ENCODE assay signal across 15 mouse cellular contexts in genomic region chr8:84825636-84826035, GRCm38 (mm10). TPM values are rescaled to one million over a fixed set of nuclear protein-coding genes. Genes with fewer than 3 reads are reported as not detected.
DNase-seq lines count a peak whose midpoint lies in the region; ATAC-seq and TF ChIP-seq lines count a peak whose summit lies in the region.
"Had no signal": no experiment of that assay in that cellular context is flagged by ENCODE, and none has a peak within 500 bp of the region (broad histone marks: within the 10 kb centered on the region; RNA-seq: fewer than 3 reads in every experiment).

No protein-coding gene starts in this region.

- no peak overlapping the region for H3K27ac ChIP-seq in liver, postnatal 0 days (ENCODE audit: low read depth)
- H3K27ac ChIP-seq in forebrain, embryonic 15.5 days (replicated peaks) = no peak overlapping the region
- H3K27ac ChIP-seq: heart, embryonic 13.5 days; hindbrain, embryonic 12.5 days had no signal

- no peaks in the 10 kb centered on the region for H3K9me3 ChIP-seq in liver, postnatal 0 days (ENCODE audit: low read length)
- H3K9me3 ChIP-seq in megakaryocyte, embryonic 14.5 days = no peaks in the 10 kb centered on the region
- H3K9me3 ChIP-seq in forebrain, embryonic 15.5 days = no peaks in the 10 kb centered on the region
- H3K9me3 ChIP-seq: heart, embryonic 13.5 days; hindbrain, embryonic 12.5 days had no signal

- H3K36me3 ChIP-seq in liver, postnatal 0 days (replicated peaks; ENCODE audit: insufficient read depth, low read length) = no peaks in the 10 kb centered on the region
- peaks cover 3% of the 10 kb centered on the region for H3K36me3 ChIP-seq in megakaryocyte, embryonic 14.5 days (replicated peaks; ENCODE audit: low read length)
- no peaks in the 10 kb centered on the region for H3K36me3 ChIP-seq in forebrain, embryonic 15.5 days
- H3K36me3 ChIP-seq: heart, embryonic 13.5 days; hindbrain, embryonic 12.5 days had no signal

- no peak overlapping the region for H3K4me3 ChIP-seq in liver, postnatal 0 days (ENCODE audit: low read depth, low read length)
- peak overlapping the region; percentile 59 for H3K4me3 ChIP-seq in megakaryocyte, embryonic 14.5 days (replicated peaks)
- no peak overlapping the region for H3K4me3 ChIP-seq in forebrain, embryonic 15.5 days
- H3K4me3 ChIP-seq: heart, embryonic 13.5 days; hindbrain, embryonic 12.5 days had no signal

- H3K4me2 ChIP-seq in liver, postnatal 0 days (ENCODE audit: low read depth, low read length) = no peak overlapping the region
- no peak overlapping the region for H3K4me2 ChIP-seq in forebrain, embryonic 15.5 days (replicated peaks)
- H3K4me2 ChIP-seq: heart, embryonic 13.5 days; hindbrain, embryonic 12.5 days had no signal

- no peaks in the 10 kb centered on the region for H3K27me3 ChIP-seq in liver, postnatal 0 days (ENCODE audit: insufficient read depth, low read length)
- H3K27me3 ChIP-seq in megakaryocyte, embryonic 14.5 days (replicated peaks) = peaks cover 9% of the 10 kb centered on the region
- no peaks in the 10 kb centered on the region for H3K27me3 ChIP-seq in forebrain, embryonic 15.5 days
- H3K27me3 ChIP-seq: heart, embryonic 13.5 days had no signal

- peak; percentile 60 for DNase-seq in liver
- DNase-seq in liver, postnatal 0 days = no peak
- peak; percentile 63 for DNase-seq in thymus, postnatal 14 days
- DNase-seq in adrenal gland, postnatal 25 days = no peak
- no peak for DNase-seq in kidney, adult 18-20 months
- DNase-seq: cerebellum, postnatal 25 days; forebrain, postnatal 0 days; gastrocnemius, postnatal 36 days; kidney, adult 8-10 months had no signal

- TF ChIP-seq EP300 in liver, postnatal 0 days (IDR thresholded peaks at IDR 0.05; ENCODE audit: low read depth) = no peak

- H3K9ac ChIP-seq in liver, postnatal 0 days (replicated peaks) = no peak overlapping the region
- H3K9ac ChIP-seq in forebrain, embryonic 15.5 days (replicated peaks) = no peak overlapping the region
- H3K9ac ChIP-seq: forebrain, postnatal 0 days; heart, embryonic 13.5 days; hindbrain, embryonic 12.5 days had no signal

- WGBS in liver, postnatal 0 days (ENCODE audit: insufficient replicate concordance) = 24% methylated on average over 4 of the region's 4 CpGs
- 78% methylated on average over 4 of the region's 4 CpGs for WGBS in forebrain, embryonic 15.5 days

- no peak for ATAC-seq in liver, postnatal 0 days
- peak; percentile 65 for ATAC-seq in common myeloid progenitor, adult 5-6 weeks (replicated peaks; ENCODE audit: low read depth, poor library complexity, severe bottlenecking)
- no peak for ATAC-seq in forebrain, embryonic 15.5 days (replicated peaks)
- ATAC-seq: forebrain, postnatal 0 days; lung, postnatal 0 days had no signal

- H3K4me1 ChIP-seq in liver, postnatal 0 days (ENCODE audit: insufficient read depth) = peaks cover 5% of the 10 kb centered on the region; the same call in 1 of the 2 replicates
- H3K4me1 ChIP-seq in megakaryocyte, embryonic 14.5 days = peaks cover 37% of the 10 kb centered on the region
- H3K4me1 ChIP-seq in forebrain, embryonic 15.5 days = peaks cover 8% of the 10 kb centered on the region

- no peak for TF ChIP-seq CTCF in liver, postnatal 0 days (IDR thresholded peaks at IDR 0.05; ENCODE audit: low read depth)

RNA-seq across cellular contexts. Expression of gene Dand5, which starts 3.0 kb away (rescaled TPM):
- 2.4 and 2.5 TPM in 2 replicates for polyA plus RNA-seq in liver, postnatal 0 days (2015; fragmentation: Nextera tagmentation; extraction: Ambion mirVana)
- 2.8 and 4.1 TPM in 2 replicates for total RNA-seq in common myeloid progenitor, adult 5-6 weeks (2017)
- polyA plus RNA-seq in megakaryocyte, embryonic 14.5 days (2012; ENCODE audit: insufficient read depth, low replicate concordance) = 3.1 TPM in 1 of 2 replicates, not detected in the other
- 8.1 and 8.9 TPM in 2 replicates for polyA plus RNA-seq in forebrain, embryonic 15.5 days (2015; fragmentation: Nextera tagmentation; extraction: Ambion mirVana)
- total RNA-seq in adrenal gland, postnatal 25 days (2021) = 11.2 and 11.6 TPM in 2 replicates

RNA-seq across cellular contexts. Expression of gene Gadd45gip1, which starts 5.7 kb away (rescaled TPM):
- polyA plus RNA-seq in liver, postnatal 0 days (2015; fragmentation: Nextera tagmentation; extraction: Ambion mirVana) = 31.9 and 34.9 TPM in 2 replicates
- total RNA-seq in common myeloid progenitor, adult 5-6 weeks (2017) = 56.5 and 63.7 TPM in 2 replicates
- polyA plus RNA-seq in megakaryocyte, embryonic 14.5 days (2012; ENCODE audit: insufficient read depth, low replicate concordance) = 37.4 and 49.3 TPM in 2 replicates
- 36.3 and 39.9 TPM in 2 replicates for polyA plus RNA-seq in forebrain, embryonic 15.5 days (2015; fragmentation: Nextera tagmentation; extraction: Ambion mirVana)
- 55.1 and 59.9 TPM in 2 replicates for total RNA-seq in adrenal gland, postnatal 25 days (2021)

RNA-seq across cellular contexts. Expression of gene Rad23a, which starts 14.8 kb away (rescaled TPM):
- 154 and 164 TPM in 2 replicates for polyA plus RNA-seq in liver, postnatal 0 days (2015; fragmentation: Nextera tagmentation; extraction: Ambion mirVana)
- 30.0 and 45.4 TPM in 2 replicates for total RNA-seq in common myeloid progenitor, adult 5-6 weeks (2017)
- polyA plus RNA-seq in megakaryocyte, embryonic 14.5 days (2012; ENCODE audit: insufficient read depth, low replicate concordance) = 338 and 623 TPM in 2 replicates
- 82.1 and 85.1 TPM in 2 replicates for polyA plus RNA-seq in forebrain, embryonic 15.5 days (2015; fragmentation: Nextera tagmentation; extraction: Ambion mirVana)
- 116 and 120 TPM in 2 replicates for total RNA-seq in adrenal gland, postnatal 25 days (2021)

RNA-seq across cellular contexts. Expression of gene Calr, which starts 21.1 kb away (rescaled TPM):
- polyA plus RNA-seq in liver, postnatal 0 days (2015; fragmentation: Nextera tagmentation; extraction: Ambion mirVana) = 331 and 375 TPM in 2 replicates
- 1,972 and 2,060 TPM in 2 replicates for total RNA-seq in common myeloid progenitor, adult 5-6 weeks (2017)
- 235 and 510 TPM in 2 replicates for polyA plus RNA-seq in megakaryocyte, embryonic 14.5 days (2012; ENCODE audit: insufficient read depth, low replicate concordance)
- polyA plus RNA-seq in forebrain, embryonic 15.5 days (2015; fragmentation: Nextera tagmentation; extraction: Ambion mirVana) = 559 and 575 TPM in 2 replicates
- 489 and 566 TPM in 2 replicates for total RNA-seq in adrenal gland, postnatal 25 days (2021)

RNA-seq across cellular contexts. Expression of gene Nfix, which starts 25.5 kb away (rescaled TPM):
- polyA plus RNA-seq in liver, postnatal 0 days (2015; fragmentation: Nextera tagmentation; extraction: Ambion mirVana) = 4.7 and 5.4 TPM in 2 replicates
- 11.6 and 15.5 TPM in 2 replicates for total RNA-seq in common myeloid progenitor, adult 5-6 weeks (2017)
- polyA plus RNA-seq in megakaryocyte, embryonic 14.5 days (2012; ENCODE audit: insufficient read depth, low replicate concordance) = 18.4 and 27.4 TPM in 2 replicates
- polyA plus RNA-seq in forebrain, embryonic 15.5 days (2015; fragmentation: Nextera tagmentation; extraction: Ambion mirVana) = 413 and 445 TPM in 2 replicates
- total RNA-seq in adrenal gland, postnatal 25 days (2021) = 87.7 and 111 TPM in 2 replicates

Comparison
In these comparisons a context has a peak if more than half of its experiments do, and no peak if none do; other contexts are left out.
1. DNase-seq: peak in liver (single experiment) and thymus, postnatal 14 days (single experiment); none in liver, postnatal 0 days (single experiment), adrenal gland, postnatal 25 days (single experiment) and kidney, adult 18-20 months (single experiment).